Mouse (Mus musculus) megakaryocyte, embryonic 14.5 days (primary cell): Measurements from ENCODE around the gene Cd81. TPM values are rescaled to one million over a fixed set of nuclear protein-coding genes. Genes with fewer than 3 reads are reported as not detected.

ENCODE experiments used
- H3K27me3 ChIP-seq: replicated peaks from 2 replicates; pipeline ENCODE3; 2012; ENCODE audit warnings: inconsistent platforms
- H3K36me3 ChIP-seq: replicated peaks from 2 replicates; pipeline ENCODE3; 2012; ENCODE audit warnings: low read length, inconsistent platforms, mixed read lengths
- H3K4me1 ChIP-seq: 2 replicates; pipeline ENCODE4 v1.6.1; 2012; ENCODE audit warnings: inconsistent platforms
- H3K4me3 ChIP-seq: replicated peaks from 2 replicates; pipeline ENCODE3; 2012; ENCODE audit warnings: moderate library complexity, mild to moderate bottlenecking, inconsistent platforms
- H3K9me3 ChIP-seq: 2 replicates; pipeline ENCODE4 v1.6.1; 2012; ENCODE audit warnings: inconsistent platforms
- FLI1 ChIP-seq: IDR thresholded peaks from 2 replicates; pipeline ENCODE4 v1.6.1; 2012; ENCODE audit warnings: low read length, inconsistent platforms, mixed read lengths
- GATA1 ChIP-seq: IDR thresholded peaks from 3 replicates; pipeline ENCODE4 v1.6.1; 2012; ENCODE audit warnings: mixed read lengths, low read length, inconsistent platforms, borderline replicate concordance
- polyA plus RNA-seq: library from polyadenylated mRNA; stranded (reverse); fragments of >175 nt; gene quantifications from 2 replicates; pipeline ENCODE4 v1.2.3, GENCODE M21; 2012; ENCODE audit warnings: low replicate concordance; ENCODE audit not compliant: insufficient read depth

Cd81 gene
- polyA plus RNA-seq, 1 experiment, result 774 TPM

GRCm38 (mm10) chr7:143068316-143068881 lies 15.9 kb downstream of the Cd81 start:
- no peaks in the 10 kb centered on the region for H3K9me3 ChIP-seq
- peak overlapping the region; percentile 96 for H3K4me3 ChIP-seq
- H3K4me1 ChIP-seq, result peaks cover 92% of the 10 kb centered on the region
- TF ChIP-seq GATA1, result no peak
- TF ChIP-seq FLI1, result no peak
- H3K27me3 ChIP-seq, result peaks cover 2% of the 10 kb centered on the region
- H3K36me3 ChIP-seq, result peaks cover 83% of the 10 kb centered on the region

GRCm38 (mm10) chr7:143068882-143069591 lies 16.5 kb downstream of the Cd81 start, which contains the start of gene Tssc4:
Tssc4 (plus strand) TSS chr7:143069249.
- no peak for TF ChIP-seq GATA1
- peak; percentile 96 for TF ChIP-seq FLI1
- Histone ChIP-seq H3K27me3 (peaks cover 7% of the 10 kb centered on the region), H3K36me3 (peaks cover 77% of the 10 kb centered on the region), H3K4me1 (peaks cover 89% of the 10 kb centered on the region), H3K9me3 (no peaks in the 10 kb centered on the region), H3K4me3 (peak within 1 kb of the TSS; percentile 96)

GRCm38 (mm10) chr7:143069751-143070400 lies 17.3 kb downstream of the Cd81 start:
- Histone ChIP-seq H3K9me3 (no peaks in the 10 kb centered on the region), H3K4me3 (peak overlapping the region; percentile 96), H3K4me1 (peaks cover 81% of the 10 kb centered on the region), H3K36me3 (peaks cover 69% of the 10 kb centered on the region), H3K27me3 (peaks cover 15% of the 10 kb centered on the region)
- TF ChIP-seq FLI1 (no peak), GATA1 (no peak)

- Histone ChIP-seq H3K4me1 (peaks cover 79% of the 10 kb centered on the region), H3K36me3 (peaks cover 62% of the 10 kb centered on the region), H3K27me3 (peaks cover 22% of the 10 kb centered on the region), H3K9me3 (no peaks in the 10 kb centered on the region), H3K4me3 (peak overlapping the region; percentile 96)
- TF ChIP-seq GATA1, result no peak
- TF ChIP-seq FLI1, result no peak
These were observed 18.0 kb downstream of the Cd81 start for GRCm38 (mm10) chr7:143070506-143071070.

- Histone ChIP-seq H3K9me3 (no peaks in the 10 kb centered on the region), H3K4me3 (no peak overlapping the region), H3K27me3 (peaks cover 42% of the 10 kb centered on the region), H3K36me3 (peaks cover 41% of the 10 kb centered on the region), H3K4me1 (peaks cover 59% of the 10 kb centered on the region)
- TF ChIP-seq GATA1 (no peak), FLI1 (no peak)
These were observed 20.1 kb downstream of the Cd81 start for GRCm38 (mm10) chr7:143072605-143073004.

GRCm38 (mm10) chr7:143073086-143073485 lies 20.5 kb downstream of the Cd81 start:
- Histone ChIP-seq H3K36me3 (peaks cover 37% of the 10 kb centered on the region), H3K4me3 (no peak overlapping the region), H3K4me1 (peaks cover 54% of the 10 kb centered on the region), H3K9me3 (no peaks in the 10 kb centered on the region), H3K27me3 (peaks cover 47% of the 10 kb centered on the region)
- no peak for TF ChIP-seq GATA1
- TF ChIP-seq FLI1, result no peak

GRCm38 (mm10) chr7:143075394-143075793 lies 22.9 kb downstream of the Cd81 start:
- peaks cover 16% of the 10 kb centered on the region for H3K36me3 ChIP-seq
- peaks cover 70% of the 10 kb centered on the region for H3K27me3 ChIP-seq
- no peaks in the 10 kb centered on the region for H3K9me3 ChIP-seq
- H3K4me3 ChIP-seq, result no peak overlapping the region
- TF ChIP-seq FLI1, result no peak
- TF ChIP-seq GATA1, result no peak
- H3K4me1 ChIP-seq, result peaks cover 38% of the 10 kb centered on the region

GRCm38 (mm10) chr7:143077351-143077750 lies 24.8 kb downstream of the Cd81 start:
- Histone ChIP-seq H3K4me3 (no peak overlapping the region), H3K4me1 (peaks cover 34% of the 10 kb centered on the region), H3K27me3 (peaks cover 90% of the 10 kb centered on the region), H3K36me3 (no peaks in the 10 kb centered on the region), H3K9me3 (no peaks in the 10 kb centered on the region)
- TF ChIP-seq GATA1 (no peak), FLI1 (no peak)

- no peak for TF ChIP-seq GATA1
- TF ChIP-seq FLI1, result no peak
- Histone ChIP-seq H3K9me3 (no peaks in the 10 kb centered on the region), H3K36me3 (no peaks in the 10 kb centered on the region), H3K27me3 (peaks cover 93% of the 10 kb centered on the region), H3K4me1 (peaks cover 45% of the 10 kb centered on the region), H3K4me3 (no peak overlapping the region)
These were observed 29.5 kb downstream of the Cd81 start for GRCm38 (mm10) chr7:143082024-143082423.
